Comparison of ENCODE assay signal across 10 mouse cellular contexts in genomic region chr4:43497946-43498345, GRCm38 (mm10). TPM values are rescaled to one million over a fixed set of nuclear protein-coding genes. Genes with fewer than 3 reads are reported as not detected.
DNase-seq lines count a peak whose midpoint lies in the region; ATAC-seq and TF ChIP-seq lines count a peak whose summit lies in the region.
"Had no signal": no experiment of that assay in that cellular context is flagged by ENCODE, and none has a peak within 500 bp of the region (broad histone marks: within the 10 kb centered on the region; RNA-seq: fewer than 3 reads in every experiment).

No protein-coding gene starts in this region.

- DNase-seq in lung, postnatal 0 days (ENCODE audit: low spot score), result no peak
- DNase-seq in forebrain, embryonic 11.5 days (ENCODE audit: low spot score), result no peak
- DNase-seq in intestine, embryonic 14.5 days (ENCODE audit: low spot score), result no peak
- no peak for DNase-seq in layer of hippocampus, adult 9-10 months (ENCODE audit: low spot score)
- DNase-seq in adrenal gland, postnatal 10 days, result no peak

- ATAC-seq in lung, embryonic 15.5 days (ENCODE audit: borderline replicate concordance, extremely low read depth, low FRiP score, low TSS enrichment), result no peak
- no peak for ATAC-seq in lung, postnatal 0 days
- no peak for ATAC-seq in forebrain, embryonic 11.5 days (replicated peaks; ENCODE audit: low FRiP score)
- ATAC-seq in intestine, embryonic 14.5 days (replicated peaks; ENCODE audit: low FRiP score, low TSS enrichment, low read depth), result no peak
- no peak for ATAC-seq in midbrain, embryonic 13.5 days
- no peak for ATAC-seq in megakaryocyte progenitor cell, adult 5-6 weeks (replicated peaks; ENCODE audit: poor library complexity)
- ATAC-seq: Patski had no signal

- H3K9ac ChIP-seq in lung, embryonic 15.5 days, result peak overlapping the region; percentile 57
- no peak overlapping the region for H3K9ac ChIP-seq in lung, postnatal 0 days (replicated peaks; ENCODE audit: low read depth)
- H3K9ac ChIP-seq in forebrain, embryonic 11.5 days (ENCODE audit: low read length), result peak overlapping the region; percentile 72
- H3K9ac ChIP-seq in intestine, embryonic 14.5 days (ENCODE audit: low read length), result peak overlapping the region; percentile 77
- peak overlapping the region; percentile 49; the same call in 1 of the 2 replicates for H3K9ac ChIP-seq in midbrain, embryonic 13.5 days (replicated peaks)

- H3K27ac ChIP-seq in lung, embryonic 15.5 days, result no peak overlapping the region
- H3K27ac ChIP-seq in lung, postnatal 0 days (ENCODE audit: low read length), result no peak overlapping the region
- H3K27ac ChIP-seq in forebrain, embryonic 11.5 days (ENCODE audit: low read depth, low read length), result no peak overlapping the region
- H3K27ac ChIP-seq in intestine, embryonic 14.5 days (ENCODE audit: low read depth), result no peak overlapping the region
- H3K27ac ChIP-seq in midbrain, embryonic 13.5 days, result no peak overlapping the region

- peaks cover 41% of the 10 kb centered on the region for H3K4me1 ChIP-seq in lung, embryonic 15.5 days
- peaks cover 5% of the 10 kb centered on the region; the same call in 1 of the 2 replicates for H3K4me1 ChIP-seq in lung, postnatal 0 days (ENCODE audit: insufficient read depth, low read depth, low read length)
- H3K4me1 ChIP-seq in forebrain, embryonic 11.5 days (replicated peaks; ENCODE audit: control insufficient read depth, insufficient read depth, low read length), result peaks cover 20% of the 10 kb centered on the region; the same call in 1 of the 2 replicates
- H3K4me1 ChIP-seq in intestine, embryonic 14.5 days (replicated peaks; ENCODE audit: control insufficient read depth, insufficient read depth, low read length), result peaks cover 26% of the 10 kb centered on the region
- peaks cover 51% of the 10 kb centered on the region for H3K4me1 ChIP-seq in midbrain, embryonic 13.5 days (replicated peaks)

- H3K36me3 ChIP-seq in lung, embryonic 15.5 days, result peaks cover 12% of the 10 kb centered on the region; the same call in 1 of the 2 replicates
- no peaks in the 10 kb centered on the region for H3K36me3 ChIP-seq in lung, postnatal 0 days (ENCODE audit: insufficient read depth, low read length)
- H3K36me3 ChIP-seq in forebrain, embryonic 11.5 days (ENCODE audit: control insufficient read depth, insufficient read depth, low read length), result peaks cover 2% of the 10 kb centered on the region; the same call in 1 of the 2 replicates
- peaks cover 18% of the 10 kb centered on the region for H3K36me3 ChIP-seq in intestine, embryonic 14.5 days (ENCODE audit: control insufficient read depth, insufficient read depth, low read length)
- 0 out of 2 replicates have a peak, but pooled peaks cover 9% of the 10 kb centered on the region for H3K36me3 ChIP-seq in midbrain, embryonic 13.5 days

- 50% methylated on average over 4 of the region's 4 CpGs for WGBS in lung, embryonic 15.5 days
- 45% methylated on average over 4 of the region's 4 CpGs for WGBS in lung, postnatal 0 days
- WGBS in forebrain, embryonic 11.5 days, result 85% methylated on average over 4 of the region's 4 CpGs
- 54% methylated on average over 4 of the region's 4 CpGs for WGBS in intestine, embryonic 14.5 days
- WGBS in midbrain, embryonic 13.5 days, result 83% methylated on average over 4 of the region's 4 CpGs

- peak overlapping the region; percentile 55 for H3K4me3 ChIP-seq in lung, embryonic 15.5 days
- no peak overlapping the region for H3K4me3 ChIP-seq in lung, postnatal 0 days (ENCODE audit: low read depth, low read length)
- peak overlapping the region; percentile 54; the same call in 1 of the 2 replicates for H3K4me3 ChIP-seq in forebrain, embryonic 11.5 days (ENCODE audit: low read depth, low read length)
- H3K4me3 ChIP-seq in intestine, embryonic 14.5 days (ENCODE audit: low read depth, low read length), result peak overlapping the region; percentile 71
- peak overlapping the region; percentile 53 for H3K4me3 ChIP-seq in midbrain, embryonic 13.5 days (replicated peaks)

- peak overlapping the region; percentile 80 for H3K4me2 ChIP-seq in lung, embryonic 15.5 days
- no peak overlapping the region for H3K4me2 ChIP-seq in lung, postnatal 0 days (replicated peaks; ENCODE audit: low read depth, low read length)
- peak overlapping the region; percentile 69 for H3K4me2 ChIP-seq in forebrain, embryonic 11.5 days (ENCODE audit: low read depth, low read length, severe bottlenecking)
- peak overlapping the region; percentile 72 for H3K4me2 ChIP-seq in intestine, embryonic 14.5 days (ENCODE audit: low read length)
- H3K4me2 ChIP-seq in midbrain, embryonic 13.5 days (replicated peaks), result peak overlapping the region; percentile 78

- TF ChIP-seq EP300 in lung, postnatal 0 days (IDR thresholded peaks at IDR 0.05), result no peak

- TF ChIP-seq CTCF in lung, postnatal 0 days (IDR thresholded peaks at IDR 0.05), result no peak

- no peaks in the 10 kb centered on the region for H3K27me3 ChIP-seq in lung, embryonic 15.5 days
- no peaks in the 10 kb centered on the region for H3K27me3 ChIP-seq in lung, postnatal 0 days (replicated peaks; ENCODE audit: insufficient read depth, low read length)
- H3K27me3 ChIP-seq in forebrain, embryonic 11.5 days (ENCODE audit: control insufficient read depth, insufficient read depth, low read length), result no peaks in the 10 kb centered on the region; the same call in 1 of the 2 replicates
- H3K27me3 ChIP-seq in intestine, embryonic 14.5 days (replicated peaks; ENCODE audit: control insufficient read depth, insufficient read depth, low read length), result no peaks in the 10 kb centered on the region
- H3K27me3 ChIP-seq in midbrain, embryonic 13.5 days, result 0 out of 2 replicates have a peak, but pooled peaks cover 5% of the 10 kb centered on the region
- H3K27me3 ChIP-seq: Patski had no signal

- H3K9me3 ChIP-seq in lung, embryonic 15.5 days, result no peaks in the 10 kb centered on the region
- no peaks in the 10 kb centered on the region for H3K9me3 ChIP-seq in lung, postnatal 0 days (ENCODE audit: low read length)
- no peaks in the 10 kb centered on the region for H3K9me3 ChIP-seq in forebrain, embryonic 11.5 days (ENCODE audit: control insufficient read depth, low read length)
- H3K9me3 ChIP-seq in intestine, embryonic 14.5 days (ENCODE audit: control insufficient read depth, low read length), result no peaks in the 10 kb centered on the region
- no peaks in the 10 kb centered on the region for H3K9me3 ChIP-seq in midbrain, embryonic 13.5 days

RNA-seq across cellular contexts. Expression of gene Arhgef39, which starts 1.5 kb away (rescaled TPM):
- polyA plus RNA-seq in lung, embryonic 15.5 days (2015; fragmentation: Nextera tagmentation; extraction: Ambion mirVana), result 48.8 and 54.0 TPM in 2 replicates
- polyA plus RNA-seq in lung, postnatal 0 days (2015; fragmentation: Nextera tagmentation; extraction: Ambion mirVana), result 2.4 and 3.5 TPM in 2 replicates
- 55.3 and 61.1 TPM in 2 replicates for polyA plus RNA-seq in forebrain, embryonic 11.5 days (2014; fragmentation: Nextera tagmentation; extraction: Ambion mirVana)
- 42.5 and 47.6 TPM in 2 replicates for polyA plus RNA-seq in intestine, embryonic 14.5 days (2014; fragmentation: Nextera tagmentation; extraction: Ambion mirVana)
- 15.4 and 16.1 TPM in 2 replicates for polyA plus RNA-seq in midbrain, embryonic 13.5 days (2015; fragmentation: Nextera tagmentation; extraction: Ambion mirVana)
- total RNA-seq in megakaryocyte progenitor cell, adult 5-6 weeks (2015), result 44.2 and 55.1 TPM in 2 replicates
- total RNA-seq in megakaryocyte progenitor cell, adult 5-6 weeks (2017), result 47.5 and 65.0 TPM in 2 replicates
- 10 to 100 TPM in 1 of 2 experiments, 1 to 10 TPM in 1; 6.2 to 10.9 TPM for total RNA-seq in adrenal gland, postnatal 10 days (2021)
- total RNA-seq: layer of hippocampus, adult 18-20 months had no signal

RNA-seq across cellular contexts. Expression of gene Ccdc107, which starts 5.2 kb away (rescaled TPM):
- 67.4 and 70.1 TPM in 2 replicates for polyA plus RNA-seq in lung, embryonic 15.5 days (2015; fragmentation: Nextera tagmentation; extraction: Ambion mirVana)
- 81.0 and 82.7 TPM in 2 replicates for polyA plus RNA-seq in lung, postnatal 0 days (2015; fragmentation: Nextera tagmentation; extraction: Ambion mirVana)
- 50.3 and 54.3 TPM in 2 replicates for polyA plus RNA-seq in forebrain, embryonic 11.5 days (2014; fragmentation: Nextera tagmentation; extraction: Ambion mirVana)
- 109 and 128 TPM in 2 replicates for polyA plus RNA-seq in intestine, embryonic 14.5 days (2014; fragmentation: Nextera tagmentation; extraction: Ambion mirVana)
- polyA plus RNA-seq in midbrain, embryonic 13.5 days (2015; fragmentation: Nextera tagmentation; extraction: Ambion mirVana), result 54.4 and 60.3 TPM in 2 replicates
- total RNA-seq in megakaryocyte progenitor cell, adult 5-6 weeks (2015), result 34.5 and 43.0 TPM in 2 replicates
- total RNA-seq in megakaryocyte progenitor cell, adult 5-6 weeks (2017), result 49.6 and 53.9 TPM in 2 replicates
- 10 to 100 TPM; 41.1 to 45.5 TPM for total RNA-seq in adrenal gland, postnatal 10 days (2021)

RNA-seq across cellular contexts. Expression of gene Car9, which starts 8.8 kb away (rescaled TPM):
- polyA plus RNA-seq in lung, embryonic 15.5 days (2015; fragmentation: Nextera tagmentation; extraction: Ambion mirVana), result 4.7 and 6.1 TPM in 2 replicates
- polyA plus RNA-seq in lung, postnatal 0 days (2015; fragmentation: Nextera tagmentation; extraction: Ambion mirVana), result 2.1 and 2.6 TPM in 2 replicates
- polyA plus RNA-seq in forebrain, embryonic 11.5 days (2014; fragmentation: Nextera tagmentation; extraction: Ambion mirVana), result 0.52 and 0.87 TPM in 2 replicates
- 4.0 and 9.4 TPM in 2 replicates for polyA plus RNA-seq in intestine, embryonic 14.5 days (2014; fragmentation: Nextera tagmentation; extraction: Ambion mirVana)
- 0.19 and 0.27 TPM in 2 replicates for polyA plus RNA-seq in midbrain, embryonic 13.5 days (2015; fragmentation: Nextera tagmentation; extraction: Ambion mirVana)
- 10.4 and 15.0 TPM in 2 replicates for total RNA-seq in megakaryocyte progenitor cell, adult 5-6 weeks (2015)
- total RNA-seq in megakaryocyte progenitor cell, adult 5-6 weeks (2017), result 4.0 and 10.5 TPM in 2 replicates
- under 1 TPM; 0.76 to 0.90 TPM for total RNA-seq in adrenal gland, postnatal 10 days (2021)
- total RNA-seq: layer of hippocampus, adult 18-20 months had no signal
- polyA plus RNA-seq: Patski had no signal

RNA-seq across cellular contexts. Expression of gene Sit1, which starts 14.4 kb away (rescaled TPM):
- polyA plus RNA-seq in lung, embryonic 15.5 days (2015; fragmentation: Nextera tagmentation; extraction: Ambion mirVana), result 0.14 and 1.2 TPM in 2 replicates
- polyA plus RNA-seq in lung, postnatal 0 days (2015; fragmentation: Nextera tagmentation; extraction: Ambion mirVana), result not detected in 2 replicates
- not detected in 2 replicates for polyA plus RNA-seq in forebrain, embryonic 11.5 days (2014; fragmentation: Nextera tagmentation; extraction: Ambion mirVana)
- polyA plus RNA-seq in intestine, embryonic 14.5 days (2014; fragmentation: Nextera tagmentation; extraction: Ambion mirVana), result not detected in 2 replicates
- polyA plus RNA-seq in midbrain, embryonic 13.5 days (2015; fragmentation: Nextera tagmentation; extraction: Ambion mirVana), result not detected in 2 replicates
- not detected in 2 replicates for total RNA-seq in megakaryocyte progenitor cell, adult 5-6 weeks (2015)
- total RNA-seq in megakaryocyte progenitor cell, adult 5-6 weeks (2017), result not detected in 2 replicates
- under 1 TPM; 0.51 to 0.64 TPM for total RNA-seq in adrenal gland, postnatal 10 days (2021)
- total RNA-seq: layer of hippocampus, adult 18-20 months had no signal
- polyA plus RNA-seq: Patski had no signal

RNA-seq across cellular contexts. Expression of gene Tpm2, which starts 25.6 kb away (rescaled TPM):
- polyA plus RNA-seq in lung, embryonic 15.5 days (2015; fragmentation: Nextera tagmentation; extraction: Ambion mirVana), result 198 and 216 TPM in 2 replicates
- polyA plus RNA-seq in lung, postnatal 0 days (2015; fragmentation: Nextera tagmentation; extraction: Ambion mirVana), result 84.8 and 89.0 TPM in 2 replicates
- polyA plus RNA-seq in forebrain, embryonic 11.5 days (2014; fragmentation: Nextera tagmentation; extraction: Ambion mirVana), result 46.7 and 52.7 TPM in 2 replicates
- 516 and 574 TPM in 2 replicates for polyA plus RNA-seq in intestine, embryonic 14.5 days (2014; fragmentation: Nextera tagmentation; extraction: Ambion mirVana)
- polyA plus RNA-seq in midbrain, embryonic 13.5 days (2015; fragmentation: Nextera tagmentation; extraction: Ambion mirVana), result 13.2 TPM in 2 replicates
- total RNA-seq in megakaryocyte progenitor cell, adult 5-6 weeks (2015), result 0.56 and 3.0 TPM in 2 replicates
- 3.8 and 5.8 TPM in 2 replicates for total RNA-seq in megakaryocyte progenitor cell, adult 5-6 weeks (2017)
- total RNA-seq in adrenal gland, postnatal 10 days (2021), result 100 to 1,000 TPM; 203 to 822 TPM
